Mouse (Mus musculus): Measurements from ENCODE around the gene Hoxa11. TPM values are rescaled to one million over a fixed set of nuclear protein-coding genes. Genes with fewer than 3 reads are reported as not detected.

The Hoxa11 gene
- total RNA-seq, 2 experiments from 2014 or later: 6.0 to 6.6 TPM

Small RNAs within 50 kb of the gene (microRNA-seq; reads per million reads assigned to microRNA genes)
- 11,370 reads per million, percentile 94 among the genes with 10 or more reads in this experiment for gene Mir196b

Other genes starting within 250 kb of the Hoxa11 start
- gene Skap2, start 233.3 kb downstream of the Hoxa11 start, total RNA-seq (2021): 10 to 100 TPM; 10.0 to 12.3 TPM
- under 1 TPM; 0.34 to 0.54 TPM for gene Hoxa1, start 87.5 kb downstream of the Hoxa11 start, total RNA-seq (2021)
- gene Hoxa2, start 81.0 kb downstream of the Hoxa11 start, total RNA-seq (2021): 1 to 10 TPM; 1.1 to 1.5 TPM
- under 1 TPM; 0.34 to 0.54 TPM for gene 5730596B20Rik, start 68.3 kb downstream of the Hoxa11 start, total RNA-seq (2021)
- gene Hoxa4, start 54.1 kb downstream of the Hoxa11 start, total RNA-seq (2021): 10 to 100 TPM in 1 of 2 experiments, 1 to 10 TPM in 1; 9.2 to 11.8 TPM
- 1 to 10 TPM; 4.4 to 5.1 TPM for gene Hoxa5, start 41.2 kb downstream of the Hoxa11 start, total RNA-seq (2021)
- 1 to 10 TPM; 3.0 to 3.5 TPM for gene Hoxa6, start 37.1 kb downstream of the Hoxa11 start, total RNA-seq (2021)
- gene Hoxa3, start 32.5 kb downstream of the Hoxa11 start, total RNA-seq (2021): 1 to 10 TPM; 3.2 to 4.1 TPM
- under 1 TPM in 1 of 2 experiments, not detected in 1; 0.73 TPM for gene Gm28308, start 32.5 kb downstream of the Hoxa11 start, total RNA-seq (2021)
- gene Hoxa7, start 24.0 kb downstream of the Hoxa11 start, total RNA-seq (2021): 10 to 100 TPM; 11.2 to 12.5 TPM
- gene Hoxa9, start 14.7 kb downstream of the Hoxa11 start, total RNA-seq (2021): 10 to 100 TPM; 16.5 to 17.7 TPM
- gene Hoxa10, start 5.0 kb downstream of the Hoxa11 start, total RNA-seq (2021): 10 to 100 TPM; 31.5 to 32.3 TPM
- gene Hoxa13, start 15.1 kb upstream of the Hoxa11 start, total RNA-seq (2021): 1 to 10 TPM; 1.1 to 1.3 TPM
- not detected for gene Evx1, start 67.7 kb upstream of the Hoxa11 start, total RNA-seq (2021)

All from gastrocnemius, postnatal 4 days (tissue).